In the genomic region with DNA sequence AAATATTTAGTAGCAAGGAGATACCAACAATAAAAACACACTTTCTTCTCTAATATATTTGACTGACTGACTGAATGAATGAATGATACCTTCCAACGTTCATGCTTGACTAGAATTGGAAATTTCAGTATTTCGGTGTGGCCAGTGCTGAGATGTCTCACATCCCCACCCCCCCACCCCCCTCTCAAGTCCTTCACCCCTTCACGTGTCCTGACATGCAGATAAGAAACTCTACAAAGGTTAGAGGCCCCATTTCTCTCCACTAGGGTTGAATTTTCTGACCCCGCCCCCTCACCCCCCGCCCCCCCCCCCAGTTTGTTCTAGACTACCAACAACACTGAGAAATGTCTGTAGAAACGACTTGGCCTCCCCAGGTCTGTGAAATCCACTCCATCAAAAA, we compare ENCODE assay signal across 8 mouse cellular contexts. TPM values are rescaled to one million over a fixed set of nuclear protein-coding genes. Genes with fewer than 3 reads are reported as not detected.
DNase-seq lines count a peak whose midpoint lies in the region; ATAC-seq lines count a peak whose summit lies in the region.
"Had no signal": no experiment of that assay in that cellular context is flagged by ENCODE, and none has a peak within 500 bp of the region (broad histone marks: within the 10 kb centered on the region; RNA-seq: fewer than 3 reads in every experiment).

No protein-coding gene starts in this region.

- no peaks in the 10 kb centered on the region for H3K9me3 ChIP-seq in hindbrain, embryonic 15.5 days
- H3K9me3 ChIP-seq in hindbrain, embryonic 11.5 days (ENCODE audit: control insufficient read depth, low read length): no peaks in the 10 kb centered on the region
- no peaks in the 10 kb centered on the region for H3K9me3 ChIP-seq in embryonic facial prominence, embryonic 10.5 days
- H3K9me3 ChIP-seq in limb, embryonic 10.5 days (replicated peaks): no peaks in the 10 kb centered on the region
- H3K9me3 ChIP-seq in midbrain, embryonic 15.5 days: no peaks in the 10 kb centered on the region

- H3K27me3 ChIP-seq in hindbrain, embryonic 15.5 days: no peaks in the 10 kb centered on the region
- H3K27me3 ChIP-seq in hindbrain, embryonic 11.5 days (ENCODE audit: control insufficient read depth, insufficient read depth, low read length): no peaks in the 10 kb centered on the region
- no peaks in the 10 kb centered on the region for H3K27me3 ChIP-seq in embryonic facial prominence, embryonic 10.5 days (replicated peaks; ENCODE audit: low read depth, poor library complexity, severe bottlenecking)
- no peaks in the 10 kb centered on the region for H3K27me3 ChIP-seq in limb, embryonic 10.5 days (ENCODE audit: low read depth, poor library complexity, severe bottlenecking)
- no peaks in the 10 kb centered on the region for H3K27me3 ChIP-seq in midbrain, embryonic 15.5 days (replicated peaks)

- 25% methylated on average over 6 of the region's 6 CpGs for WGBS in hindbrain, embryonic 15.5 days
- 16% methylated on average over 6 of the region's 6 CpGs for WGBS in hindbrain, embryonic 11.5 days
- 21% methylated on average over 6 of the region's 6 CpGs for WGBS in embryonic facial prominence, embryonic 10.5 days
- 22% methylated on average over 6 of the region's 6 CpGs for WGBS in limb, embryonic 10.5 days
- WGBS in midbrain, embryonic 15.5 days: 24% methylated on average over 6 of the region's 6 CpGs

- intact Hi-C loops in left cerebral cortex, postnatal 36 days (cut with DNase I): loop anchor here (5.0 to 10.0 kb wide), 2 partner anchors 318 to 861 kb away; no protein-coding TSS in a partner anchor

- no peak overlapping the region for H3K27ac ChIP-seq in hindbrain, embryonic 15.5 days (replicated peaks)
- no peak overlapping the region for H3K27ac ChIP-seq in hindbrain, embryonic 11.5 days (ENCODE audit: low read depth, low read length)
- H3K27ac ChIP-seq in embryonic facial prominence, embryonic 10.5 days (replicated peaks): no peak overlapping the region
- H3K27ac ChIP-seq in limb, embryonic 10.5 days: no peak overlapping the region
- H3K27ac ChIP-seq in midbrain, embryonic 15.5 days: no peak overlapping the region; the same call in 1 of the 2 replicates

- no peak overlapping the region for H3K4me3 ChIP-seq in hindbrain, embryonic 15.5 days
- H3K4me3 ChIP-seq in hindbrain, embryonic 11.5 days (ENCODE audit: low read depth, low read length): no peak overlapping the region
- peak overlapping the region; percentile 84 for H3K4me3 ChIP-seq in embryonic facial prominence, embryonic 10.5 days
- peak overlapping the region; percentile 80 for H3K4me3 ChIP-seq in limb, embryonic 10.5 days
- H3K4me3 ChIP-seq in midbrain, embryonic 15.5 days: peak overlapping the region; percentile 67; the same call in 1 of the 2 replicates

- no peaks in the 10 kb centered on the region for H3K36me3 ChIP-seq in hindbrain, embryonic 15.5 days
- no peaks in the 10 kb centered on the region for H3K36me3 ChIP-seq in hindbrain, embryonic 11.5 days (ENCODE audit: control insufficient read depth, insufficient read depth, low read length)
- no peaks in the 10 kb centered on the region for H3K36me3 ChIP-seq in embryonic facial prominence, embryonic 10.5 days (replicated peaks)
- no peaks in the 10 kb centered on the region for H3K36me3 ChIP-seq in limb, embryonic 10.5 days
- H3K36me3 ChIP-seq in midbrain, embryonic 15.5 days (replicated peaks): no peaks in the 10 kb centered on the region

- no peak overlapping the region for H3K9ac ChIP-seq in hindbrain, embryonic 15.5 days
- no peak overlapping the region for H3K9ac ChIP-seq in hindbrain, embryonic 11.5 days (ENCODE audit: low read depth, low read length)
- H3K9ac ChIP-seq in midbrain, embryonic 15.5 days: no peak overlapping the region

- peak overlapping the region; percentile 71; the same call in 1 of the 2 replicates for H3K4me2 ChIP-seq in hindbrain, embryonic 15.5 days
- H3K4me2 ChIP-seq in hindbrain, embryonic 11.5 days (replicated peaks; ENCODE audit: low read depth, low read length): no peak overlapping the region
- peak overlapping the region; percentile 66; the same call in 1 of the 2 replicates for H3K4me2 ChIP-seq in midbrain, embryonic 15.5 days

- peaks cover 6% of the 10 kb centered on the region for H3K4me1 ChIP-seq in hindbrain, embryonic 15.5 days (replicated peaks)
- H3K4me1 ChIP-seq in hindbrain, embryonic 11.5 days (replicated peaks; ENCODE audit: control insufficient read depth, insufficient read depth, low read length): 0 out of 2 replicates have a peak, but pooled peaks cover 2% of the 10 kb centered on the region
- H3K4me1 ChIP-seq in embryonic facial prominence, embryonic 10.5 days: peaks cover 51% of the 10 kb centered on the region
- H3K4me1 ChIP-seq in limb, embryonic 10.5 days: peaks cover 37% of the 10 kb centered on the region
- H3K4me1 ChIP-seq in midbrain, embryonic 15.5 days: peaks cover 16% of the 10 kb centered on the region

- no peak for ATAC-seq in hindbrain, embryonic 15.5 days (ENCODE audit: low FRiP score, low read depth)
- no peak for ATAC-seq in hindbrain, embryonic 11.5 days (ENCODE audit: low FRiP score)
- no peak for ATAC-seq in midbrain, embryonic 15.5 days (replicated peaks)

- DNase-seq in hindbrain, embryonic 11.5 days (ENCODE audit: low spot score): no peak
- DNase-seq in embryonic facial prominence, embryonic 10.5 days (ENCODE audit: low spot score): no peak
- DNase-seq in limb, embryonic 10.5 days (ENCODE audit: low spot score): no peak
- no peak for DNase-seq in layer of hippocampus, adult 11-12 months (ENCODE audit: low spot score)
- DNase-seq in left cerebral cortex, postnatal 36 days (ENCODE audit: low spot score in 2 of 2): no peak
- DNase-seq: adrenal gland, adult 2 months had no signal

RNA-seq across cellular contexts. Expression of a gene that starts 43.1 kb away (rescaled TPM):
- 12.1 and 13.3 TPM in 2 replicates for polyA plus RNA-seq in hindbrain, embryonic 15.5 days (2015; fragmentation: Nextera tagmentation; extraction: Ambion mirVana)
- polyA plus RNA-seq in hindbrain, embryonic 11.5 days (2014; fragmentation: Nextera tagmentation; extraction: Ambion mirVana): 17.1 and 18.4 TPM in 2 replicates
- polyA plus RNA-seq in embryonic facial prominence, embryonic 10.5 days (2016; fragmentation: Nextera tagmentation; extraction: Ambion mirVana): 19.4 and 21.0 TPM in 2 replicates
- polyA plus RNA-seq in limb, embryonic 10.5 days (2016; fragmentation: Nextera tagmentation; extraction: Ambion mirVana): 21.8 and 22.3 TPM in 2 replicates
- polyA plus RNA-seq in midbrain, embryonic 15.5 days (2015; fragmentation: Nextera tagmentation; extraction: Ambion mirVana): 12.8 and 13.2 TPM in 2 replicates
- 1 to 10 TPM; 6.7 to 8.6 TPM for total RNA-seq in left cerebral cortex, postnatal 36 days (2021)

RNA-seq across cellular contexts. Expression of a gene that starts 43.3 kb away (rescaled TPM):
- polyA plus RNA-seq in hindbrain, embryonic 15.5 days (2015; fragmentation: Nextera tagmentation; extraction: Ambion mirVana): 11.5 and 12.2 TPM in 2 replicates
- polyA plus RNA-seq in hindbrain, embryonic 11.5 days (2014; fragmentation: Nextera tagmentation; extraction: Ambion mirVana): 15.1 and 20.4 TPM in 2 replicates
- polyA plus RNA-seq in embryonic facial prominence, embryonic 10.5 days (2016; fragmentation: Nextera tagmentation; extraction: Ambion mirVana): 15.6 and 16.1 TPM in 2 replicates
- 13.8 and 15.1 TPM in 2 replicates for polyA plus RNA-seq in limb, embryonic 10.5 days (2016; fragmentation: Nextera tagmentation; extraction: Ambion mirVana)
- 13.9 TPM in 2 replicates for polyA plus RNA-seq in midbrain, embryonic 15.5 days (2015; fragmentation: Nextera tagmentation; extraction: Ambion mirVana)
- 10 to 100 TPM; 22.2 to 22.8 TPM for total RNA-seq in left cerebral cortex, postnatal 36 days (2021)

Comparison
In these comparisons a context has a peak if more than half of its experiments do, and no peak if none do; other contexts are left out.
1. H3K4me3 ChIP-seq: peak in embryonic facial prominence, embryonic 10.5 days (single experiment), limb, embryonic 10.5 days (single experiment) and midbrain, embryonic 15.5 days (single experiment); none in hindbrain, embryonic 15.5 days (single experiment) and hindbrain, embryonic 11.5 days (single experiment).